Mouse (Mus musculus): Measurements from ENCODE around the gene Klhdc7b.
A peak's percentile ranks its signal among the peaks of the same experiment; 100 is the strongest.

Klhdc7b gene

DNA sequence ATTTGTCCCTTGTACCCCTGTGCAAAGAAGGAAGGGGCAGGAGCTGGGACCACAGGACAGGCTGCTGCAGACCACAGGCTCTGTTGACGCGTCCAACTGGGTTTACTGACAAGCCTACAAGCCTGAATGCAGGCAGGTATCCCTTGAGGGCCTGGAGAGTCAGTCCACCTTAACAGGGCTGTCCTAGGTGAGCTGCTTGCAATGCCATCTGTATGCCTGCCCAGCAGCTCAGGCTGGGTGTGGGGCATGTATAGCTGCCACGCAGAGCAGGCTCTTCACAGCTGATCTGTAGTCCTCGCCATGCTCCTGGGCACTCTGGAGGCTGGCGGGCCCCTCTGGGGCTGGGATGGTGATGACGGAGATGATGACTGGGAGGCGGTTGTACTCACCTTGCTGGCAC, at the start of gene Klhdc7b:
Gene Klhdc7b (plus strand): TSS at position 301 of the 400 bp plus-strand sequence.
- no peak for DNase-seq (ENCODE audit: low read depth, low spot score)

DNA sequence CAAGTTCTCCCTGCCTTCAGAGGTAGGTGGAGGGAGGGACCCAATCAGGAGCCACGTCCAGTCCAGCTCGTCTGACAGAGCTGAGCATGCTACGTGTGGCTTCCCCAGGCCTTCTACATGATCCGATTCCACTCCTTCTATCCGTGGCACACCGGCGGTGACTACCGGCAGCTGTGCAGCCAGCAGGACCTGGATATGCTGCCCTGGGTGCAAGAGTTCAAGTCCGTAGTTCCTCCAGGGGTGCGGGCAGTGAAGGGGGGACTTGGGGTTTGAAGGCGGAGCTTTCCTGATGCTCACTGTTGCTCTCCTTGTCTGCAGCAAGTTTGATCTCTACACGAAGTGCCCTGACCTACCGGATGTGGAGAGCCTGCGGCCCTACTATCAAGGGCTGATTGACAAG, 48.3 kb upstream of the Klhdc7b start:
- DNase-seq (ENCODE audit: low read depth, low spot score) = no peak

DNA sequence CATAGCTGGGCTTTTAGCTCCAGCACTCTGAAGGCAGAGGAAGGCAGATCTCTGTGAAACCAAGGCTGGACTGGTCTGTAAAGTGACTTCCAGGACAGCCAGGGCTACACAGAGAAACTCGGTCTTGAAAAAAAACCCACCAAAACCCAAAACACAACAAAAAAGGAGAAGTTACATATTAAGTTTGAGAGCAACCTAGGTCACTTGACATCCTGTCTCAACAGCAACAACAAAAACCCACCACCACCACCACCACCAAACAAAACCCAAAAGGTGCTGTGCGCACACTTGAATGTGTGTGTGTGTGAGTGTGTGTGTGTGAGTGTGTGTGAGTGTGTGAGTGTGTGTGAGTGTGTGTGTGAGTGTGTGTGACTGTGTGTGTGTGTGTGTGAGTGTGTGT, 45.0 kb upstream of the Klhdc7b start:
- DNase-seq (ENCODE audit: low read depth, low spot score) = no peak

DNA sequence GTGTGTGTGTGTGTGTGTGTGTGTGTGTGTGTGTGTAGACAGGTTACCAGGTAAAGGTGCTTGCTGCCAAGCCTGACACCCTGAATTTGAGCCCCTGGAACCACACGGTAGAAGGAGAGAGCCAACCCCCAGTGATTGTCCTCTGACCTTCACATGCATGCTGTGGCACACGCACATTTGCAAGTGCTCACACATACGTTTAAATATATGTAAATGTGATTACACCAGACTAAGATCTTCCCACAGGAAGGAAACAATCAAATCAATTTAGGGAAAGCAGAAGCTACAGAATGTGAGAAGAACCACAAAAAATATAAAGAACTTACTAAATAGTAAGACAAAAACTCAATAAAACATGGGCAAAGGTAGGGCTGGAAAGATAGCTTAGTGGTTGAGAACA, 44.6 kb upstream of the Klhdc7b start:
- DNase-seq (ENCODE audit: low read depth, low spot score) = no peak

DNA sequence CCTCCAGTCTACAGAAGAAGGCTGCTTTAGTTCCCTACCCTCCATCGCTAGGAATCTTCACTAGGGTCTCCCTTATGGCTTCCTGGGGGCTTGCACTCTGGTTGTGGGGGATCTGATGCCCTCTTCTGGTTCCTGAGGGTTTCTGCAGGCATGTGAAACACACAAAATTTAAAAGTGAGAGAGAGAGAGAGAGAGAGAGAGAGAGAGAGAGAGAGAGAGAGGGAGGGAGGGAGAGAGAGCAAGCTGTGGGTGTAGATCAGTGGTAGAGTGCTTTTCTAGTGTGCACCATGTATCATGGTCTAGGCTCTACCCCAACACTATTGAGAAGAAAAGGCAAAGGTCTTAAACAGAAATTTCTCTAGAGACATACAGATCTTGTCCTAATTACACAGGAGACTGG, 43.0 kb upstream of the Klhdc7b start:
- DNase-seq (ENCODE audit: low read depth, low spot score) = no peak

DNA sequence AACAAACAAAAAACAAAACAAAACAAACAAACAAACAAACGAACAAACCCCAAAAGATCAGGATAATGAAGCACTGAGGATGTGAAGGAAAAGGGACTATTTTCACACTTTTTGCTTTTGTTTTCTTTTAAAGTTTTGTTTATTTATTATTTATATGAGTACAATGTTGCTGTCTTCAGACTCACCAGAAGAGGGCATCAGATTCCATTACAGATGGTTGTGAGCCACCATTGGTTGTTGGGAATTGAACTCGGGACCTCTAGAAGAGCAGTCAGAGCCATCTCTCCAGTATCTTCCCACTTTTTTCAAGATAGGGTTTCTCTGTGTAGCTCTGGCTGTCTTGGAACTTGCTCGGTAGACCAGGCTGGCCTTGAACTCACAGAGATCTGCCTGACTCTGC, 41.4 kb upstream of the Klhdc7b start:
- no peak for DNase-seq (ENCODE audit: low read depth, low spot score)

DNA sequence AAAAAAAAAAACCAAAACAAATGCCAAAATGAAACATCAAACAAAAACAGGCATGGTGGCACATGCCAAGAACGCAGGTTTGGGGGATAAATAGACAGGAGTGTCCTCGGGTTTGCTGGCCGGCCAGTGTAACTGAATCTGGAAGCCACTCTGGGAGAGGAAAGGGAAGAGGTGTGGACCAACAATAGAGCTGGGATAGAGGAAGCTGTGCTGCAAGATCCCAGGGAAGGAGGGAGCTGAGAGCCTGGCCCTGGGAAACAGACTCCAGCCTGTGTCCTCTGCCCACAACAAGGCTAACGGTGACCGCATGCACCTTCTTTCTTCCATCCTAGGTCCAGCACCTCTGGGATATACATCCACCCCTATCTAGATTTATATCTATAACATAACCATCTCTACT, 34.3 kb upstream of the Klhdc7b start:
- DNase-seq (ENCODE audit: low read depth, low spot score) = no peak

DNA sequence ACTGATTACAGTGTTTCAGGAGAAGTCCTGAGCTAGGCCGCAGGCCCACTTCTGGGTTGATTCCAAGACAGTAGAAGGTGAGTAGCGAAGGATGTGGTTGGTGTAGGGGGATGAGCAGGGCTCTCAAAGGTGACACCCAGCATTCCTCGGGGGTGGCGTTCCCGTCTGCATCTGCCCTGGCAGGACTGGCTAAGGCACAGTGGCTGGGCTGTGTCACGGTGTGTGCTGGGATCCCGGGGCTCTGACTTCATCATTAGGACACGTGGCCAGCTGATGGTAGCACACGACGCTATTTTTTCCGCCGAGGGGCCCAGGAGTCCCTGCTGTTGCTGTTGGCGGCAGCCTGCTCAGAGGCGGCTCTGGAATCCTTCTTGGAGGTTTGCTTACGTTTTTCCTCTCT, 33.4 kb upstream of the Klhdc7b start:
- DNase-seq (ENCODE audit: low read depth, low spot score) = no peak

DNA sequence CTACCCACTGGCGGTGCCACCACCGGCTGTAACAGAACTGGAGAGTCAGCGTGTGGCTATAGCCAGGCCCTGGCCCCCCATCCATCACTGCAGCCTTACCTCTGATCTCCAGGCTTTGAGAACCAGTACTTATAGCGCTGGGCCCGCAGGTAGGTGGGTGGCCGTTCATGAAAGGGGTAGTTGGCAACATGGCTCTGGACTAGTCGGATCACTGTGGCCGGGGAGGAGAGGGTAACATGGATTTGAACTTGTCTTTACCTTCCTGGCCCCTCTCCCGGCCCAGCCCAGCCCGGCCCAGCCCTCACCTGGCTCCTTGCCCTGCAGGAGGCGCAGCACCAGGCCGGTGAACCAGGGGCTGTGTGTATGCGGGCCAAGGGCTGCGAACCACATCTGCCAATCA, 32.7 kb upstream of the Klhdc7b start:
- no peak for DNase-seq (ENCODE audit: low read depth, low spot score)

DNA sequence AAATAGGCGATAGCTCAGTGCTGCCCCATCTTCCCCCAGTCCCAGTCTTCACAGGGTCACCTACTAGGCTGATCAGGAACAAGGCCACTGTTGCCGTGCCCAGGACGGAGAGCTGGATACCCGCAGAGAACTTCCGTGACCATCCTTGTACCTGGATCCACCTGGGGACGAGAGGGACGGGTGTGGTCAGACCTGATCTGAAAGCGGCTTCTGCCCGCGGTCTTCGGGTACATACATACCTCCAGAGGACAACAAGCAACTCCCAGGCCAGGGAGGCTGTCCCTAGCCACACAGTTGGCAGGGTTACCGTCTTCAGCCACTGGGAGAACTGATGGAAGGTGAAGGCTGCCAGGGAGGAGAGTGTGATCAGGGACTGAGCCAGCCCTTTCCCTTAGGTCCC, 31.9 kb upstream of the Klhdc7b start:
- no peak for DNase-seq (ENCODE audit: low read depth, low spot score)

DNA sequence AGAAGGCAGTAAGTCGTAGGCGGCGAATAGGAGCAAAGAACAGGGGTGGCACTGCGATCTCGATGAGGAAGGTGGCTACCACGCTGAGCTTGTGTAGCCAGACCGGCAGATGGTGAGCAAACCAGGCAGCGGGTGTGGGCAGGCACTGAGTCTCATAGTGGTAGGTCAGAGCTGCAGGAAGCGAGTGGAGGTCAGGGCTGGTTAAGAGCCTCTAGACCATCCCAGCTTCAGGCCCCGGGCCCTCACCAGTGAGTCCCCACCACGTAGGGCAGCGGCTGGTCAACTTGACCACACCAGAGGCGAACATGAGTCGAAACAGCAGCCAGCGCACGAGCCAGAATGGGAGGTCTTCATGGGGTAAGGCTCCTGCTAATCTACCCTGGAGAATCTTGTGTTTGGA, 30.9 kb upstream of the Klhdc7b start:
- no peak for DNase-seq (ENCODE audit: low read depth, low spot score)

DNA sequence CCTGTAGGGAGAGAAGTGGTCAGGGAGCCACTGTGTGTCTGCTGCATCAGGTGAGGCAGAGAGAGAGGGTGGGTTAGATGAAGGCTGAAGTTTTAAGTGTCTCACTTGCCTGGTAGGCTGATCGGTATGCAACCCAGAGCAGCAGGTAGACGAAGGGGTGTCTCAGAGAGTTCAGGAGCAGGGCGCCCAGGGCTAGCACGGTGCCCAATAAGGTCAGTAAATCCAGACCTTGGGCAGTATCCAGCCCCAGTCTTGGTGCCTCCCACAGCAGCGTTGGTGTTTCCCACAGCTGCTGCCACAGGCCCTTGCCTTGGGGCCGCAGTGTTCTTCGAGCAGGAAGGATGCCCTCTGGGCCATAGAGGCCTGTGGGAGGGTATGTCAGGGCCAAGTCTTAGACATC, 30.3 kb upstream of the Klhdc7b start:
- DNase-seq (ENCODE audit: low read depth, low spot score) = no peak

DNA sequence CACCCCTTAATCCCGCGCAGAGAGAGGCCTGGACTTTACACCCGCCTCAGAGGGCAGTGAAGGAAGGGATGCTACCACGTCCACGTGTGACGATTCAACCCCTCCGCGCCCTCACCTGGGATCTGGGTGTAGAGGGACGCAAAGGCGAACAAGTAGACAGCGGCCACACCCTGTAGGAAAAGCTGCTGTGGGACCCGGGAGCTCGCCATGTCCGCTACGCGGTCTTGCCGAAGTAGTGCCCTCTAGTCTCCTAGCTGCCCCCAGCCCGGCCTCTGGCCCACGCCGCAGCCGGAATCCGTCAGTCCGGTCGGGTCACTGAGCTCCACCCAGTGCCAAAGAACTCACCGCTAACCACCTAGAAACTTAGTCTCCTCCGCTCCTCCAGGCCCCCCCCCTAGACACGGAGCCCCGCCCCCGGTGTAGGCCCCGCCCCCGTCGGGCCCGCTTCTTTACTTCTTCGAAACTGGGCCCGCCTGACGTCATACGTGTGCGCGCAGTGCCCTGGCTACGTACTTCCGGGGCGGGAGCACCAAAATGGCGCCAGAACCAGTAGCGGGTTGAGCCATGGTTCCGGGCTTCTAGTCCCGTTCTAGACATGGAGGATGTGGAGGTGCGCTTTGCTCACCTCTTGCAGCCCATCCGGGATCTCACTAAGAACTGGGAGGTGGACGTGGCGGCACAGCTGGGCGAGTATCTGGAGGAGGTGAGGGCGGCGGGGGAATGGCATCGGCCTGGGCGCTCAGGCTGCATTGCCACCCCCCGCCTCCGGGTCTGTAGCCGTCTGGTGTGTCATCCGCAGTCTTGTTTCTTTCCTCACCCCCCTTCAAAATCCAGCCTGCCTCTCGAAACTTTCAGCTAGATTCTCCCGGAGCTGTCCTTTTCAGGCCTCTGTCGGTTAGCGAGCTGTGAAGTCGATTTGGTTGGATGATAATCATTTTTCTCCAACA, 29.2 kb upstream of the Klhdc7b start, which contains the start of the genes Lmf2 and Ncaph2:
Gene Lmf2 (minus strand): TSS at position 419 of the 947 bp plus-strand sequence.
Gene Ncaph2 (plus strand): TSS at position 479 of the 947 bp plus-strand sequence.
- peak; percentile 94 for DNase-seq (ENCODE audit: low read depth, low spot score)

DNA sequence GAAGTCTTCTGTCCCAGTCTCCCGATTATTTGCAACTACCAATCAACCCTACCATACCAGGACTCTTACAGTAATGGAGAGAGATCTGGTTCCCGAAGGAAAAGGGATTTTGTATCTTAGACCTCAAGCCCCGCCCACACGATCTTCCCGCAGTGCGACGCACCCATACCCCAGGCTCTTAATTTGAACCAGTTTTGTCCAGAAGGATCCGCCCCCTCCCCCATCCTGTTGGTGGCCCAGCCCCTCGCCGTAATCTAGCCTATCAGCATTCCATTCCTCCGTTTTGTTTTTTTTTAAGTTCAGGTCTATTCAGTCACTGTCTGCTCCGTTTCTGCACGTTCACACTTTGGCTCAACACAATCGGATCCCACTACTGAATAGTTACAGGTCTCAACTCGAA, 28.3 kb upstream of the Klhdc7b start:
- DNase-seq (ENCODE audit: low read depth, low spot score) = no peak

DNA sequence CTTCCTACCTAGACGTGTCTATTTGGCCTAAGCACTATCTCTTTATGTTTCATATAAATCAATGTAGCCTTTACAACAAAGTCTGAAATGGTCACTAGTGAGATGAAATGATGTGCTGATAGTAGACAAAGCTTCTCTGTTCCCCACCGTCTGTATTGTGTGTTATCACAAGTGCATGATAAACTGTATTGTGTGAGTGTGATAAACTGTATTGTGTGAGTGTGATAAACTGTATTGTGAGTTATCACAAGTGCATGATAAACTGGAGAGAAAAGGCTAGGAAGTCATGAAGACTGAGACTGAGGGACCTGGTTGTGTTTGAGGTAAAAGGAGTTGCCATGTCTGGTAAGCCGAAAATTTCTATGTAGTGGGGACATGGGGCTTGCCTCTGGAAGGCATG, 25.9 kb upstream of the Klhdc7b start:
- DNase-seq (ENCODE audit: low read depth, low spot score) = no peak

DNA sequence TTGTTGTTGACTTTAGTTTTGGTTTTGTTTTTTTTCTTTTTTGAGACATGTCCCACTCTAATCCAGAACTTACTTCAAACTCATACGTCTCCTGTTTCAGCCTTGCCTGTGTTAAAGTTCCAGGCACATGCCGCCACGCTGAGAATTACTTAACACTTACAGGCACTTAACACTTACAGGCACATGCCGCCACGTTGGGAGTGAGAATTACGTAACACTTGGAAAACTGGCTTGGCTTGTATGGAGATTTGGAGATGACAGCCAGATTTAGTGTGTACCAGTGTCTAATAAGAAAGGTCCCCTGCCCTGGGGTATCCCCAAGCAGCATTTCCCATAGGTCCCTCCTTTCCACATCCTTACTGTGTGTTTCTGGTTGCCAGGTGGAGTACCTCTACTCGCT, 21.7 kb upstream of the Klhdc7b start:
- DNase-seq (ENCODE audit: low read depth, low spot score) = no peak

DNA sequence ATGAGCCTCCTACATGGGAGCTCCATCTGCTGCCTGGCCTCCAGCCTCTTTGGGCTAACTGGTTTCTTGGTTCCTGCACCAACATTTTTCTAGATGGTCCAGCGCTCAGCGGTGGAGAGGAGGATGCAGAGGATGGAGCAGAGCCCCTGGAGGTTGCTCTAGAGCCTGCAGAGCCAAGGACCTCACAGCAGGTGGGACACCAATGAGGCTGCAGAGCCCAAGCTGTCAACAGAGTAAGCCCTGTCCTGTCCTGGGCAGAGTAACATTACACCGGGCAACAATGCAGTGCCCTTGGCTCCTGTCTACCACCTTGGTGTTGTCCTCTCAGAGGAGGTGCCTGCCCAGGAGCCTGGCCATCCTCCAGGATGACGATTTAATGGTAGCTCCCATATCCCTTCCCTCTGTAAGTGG, 19.6 kb upstream of the Klhdc7b start:
- no peak for DNase-seq (ENCODE audit: low read depth, low spot score)

DNA sequence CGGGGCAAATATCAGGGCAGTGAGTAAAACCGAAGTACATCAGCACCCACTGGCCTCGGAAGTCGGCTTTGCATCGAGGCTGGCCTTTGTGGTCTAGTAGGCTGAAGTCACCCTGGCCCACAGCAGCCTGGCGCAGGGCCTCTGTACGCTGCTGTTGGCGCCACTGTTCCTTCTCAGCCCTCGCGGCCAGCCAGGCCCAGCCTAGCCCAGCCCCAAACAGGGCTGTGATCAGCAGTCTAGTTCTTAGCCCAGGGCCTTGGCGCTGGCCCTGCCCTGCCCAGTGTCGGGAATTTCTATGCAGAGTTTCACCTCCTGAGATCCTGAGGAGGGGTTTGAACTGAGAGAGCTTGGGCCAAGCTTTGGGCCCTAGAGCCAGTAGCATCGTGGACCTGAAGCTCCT, 12.6 kb upstream of the Klhdc7b start:
- no peak for DNase-seq (ENCODE audit: low read depth, low spot score)

DNA sequence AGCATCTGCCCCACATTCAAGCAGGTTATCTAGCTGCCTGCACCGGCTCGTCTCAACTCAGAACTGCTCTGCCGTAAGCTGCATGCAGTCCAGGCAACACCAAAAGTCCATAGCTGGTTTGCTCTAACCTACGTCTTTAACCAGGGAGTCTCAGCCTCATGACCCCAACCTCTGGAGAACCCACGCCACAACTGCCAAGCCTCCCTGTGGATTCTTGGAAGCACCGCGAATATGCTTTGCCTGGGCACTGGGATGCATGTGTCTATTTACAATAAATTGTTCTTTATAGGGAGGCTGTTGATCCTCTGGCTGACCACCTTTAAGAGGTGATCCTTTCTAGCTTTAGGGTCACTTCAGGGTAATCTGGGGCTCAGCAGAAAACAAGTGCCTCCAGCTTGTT, 12.2 kb upstream of the Klhdc7b start:
- no peak for DNase-seq (ENCODE audit: low read depth, low spot score)

DNA sequence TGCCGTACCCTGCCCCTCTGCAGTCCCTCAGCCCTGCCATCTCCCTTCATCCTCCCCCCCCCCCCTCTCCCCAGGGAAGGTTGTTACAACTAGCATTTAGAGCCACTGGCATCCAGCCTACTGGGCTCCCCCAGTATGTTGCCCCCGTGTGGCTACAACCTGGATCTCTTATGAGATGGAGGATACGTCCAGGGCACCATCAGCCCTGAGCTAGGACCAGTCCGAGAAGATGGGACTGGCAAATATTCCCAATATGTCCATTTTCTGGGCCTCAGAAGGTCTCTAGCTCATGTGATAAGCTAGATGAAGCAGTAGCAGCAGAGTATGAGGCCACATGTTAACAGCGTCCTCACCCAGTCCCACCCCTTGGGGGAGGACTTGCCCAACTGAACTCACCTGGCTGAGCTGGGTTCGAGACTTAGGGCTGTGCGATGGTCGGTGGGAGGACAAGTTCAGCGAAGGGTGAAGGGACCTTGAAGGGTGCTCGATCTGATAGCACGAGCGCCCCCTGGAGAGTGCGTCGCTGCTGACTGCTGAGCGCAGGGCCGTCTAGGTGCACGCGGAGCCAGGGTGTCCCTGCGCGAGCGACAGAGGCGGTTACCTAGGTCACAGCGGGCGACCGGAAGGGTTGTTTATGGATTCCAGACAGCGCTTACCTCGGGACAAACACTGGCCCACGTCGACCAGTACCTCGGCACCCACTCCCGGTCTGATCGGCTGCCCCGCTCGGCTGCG, 11.5 kb upstream of the Klhdc7b start:
- DNase-seq (ENCODE audit: low read depth, low spot score) = peak; percentile 67

DNA sequence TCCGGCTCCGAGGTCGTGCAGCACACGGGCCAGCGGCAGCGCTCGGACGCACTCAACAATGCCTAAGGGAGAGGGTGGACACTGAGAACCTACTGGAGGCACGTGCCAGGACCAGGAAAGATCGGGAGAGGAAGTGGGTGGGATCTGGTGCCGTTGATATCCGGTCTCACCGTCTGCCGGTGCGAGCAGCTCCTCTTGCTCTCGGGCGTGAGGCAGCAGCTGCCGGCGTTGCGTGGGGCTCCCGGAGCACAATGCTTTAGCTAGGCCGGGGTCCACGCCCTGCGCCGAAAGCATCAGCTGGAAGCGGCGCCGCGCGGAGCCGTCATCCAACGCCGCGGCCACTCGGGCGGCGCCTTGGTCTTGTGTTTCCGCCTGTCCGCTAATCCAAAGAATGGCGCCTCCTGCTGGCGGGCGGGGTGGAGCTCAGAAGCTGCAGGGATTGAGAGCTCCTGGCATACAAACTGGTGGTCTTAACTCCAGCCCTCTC, 10.9 kb upstream of the Klhdc7b start, which contains the start of gene Sco2:
Gene Sco2 (minus strand): TSS at position 85 of the 487 bp plus-strand sequence.
- DNase-seq (ENCODE audit: low read depth, low spot score) = peak; percentile 84

DNA sequence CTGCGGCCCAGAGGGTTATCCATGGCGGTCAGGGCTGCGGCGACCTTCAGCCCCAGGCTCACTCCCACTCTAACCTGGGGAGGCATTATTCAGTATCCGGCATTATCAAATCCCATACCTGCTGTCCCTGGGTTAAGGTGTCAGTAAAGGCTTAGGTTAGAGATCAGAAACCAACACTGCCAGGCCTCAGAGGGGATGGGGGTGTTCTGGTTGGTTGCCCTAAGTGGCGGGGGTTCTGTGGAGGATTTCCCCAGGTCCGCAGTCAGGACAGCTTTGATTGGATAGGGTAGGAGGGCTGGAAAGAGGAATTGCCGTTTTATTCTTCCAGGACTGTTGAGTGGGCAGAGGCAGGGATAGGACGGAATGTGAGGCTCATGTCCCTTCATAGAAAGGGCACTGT, 10.4 kb upstream of the Klhdc7b start:
- no peak for DNase-seq (ENCODE audit: low read depth, low spot score)
